Mouse (Mus musculus): ENCODE measurements around the gene Bcl7a. TPM values are rescaled to one million over a fixed set of nuclear protein-coding genes. Genes with fewer than 3 reads are reported as not detected.

Gene Bcl7a
- polyA plus RNA-seq, 1 experiment from 2014 or later, result 12.1 TPM

GRCm38 (mm10) chr5:123394957-123395881 is 51.6 kb downstream of the Bcl7a start:
- Histone ChIP-seq H3K4me3 (ENCODE audit: control insufficient read depth in 1 of 2, insufficient read depth in 1 of 2, low read depth in 1 of 2, low read length in 2 of 2) (peak overlapping the region; percentile 80 to 99), H3K36me3 (ENCODE audit: control insufficient read depth, insufficient read depth, low read length) (no peaks in the 10 kb centered on the region), H3K9ac (ENCODE audit: low read length) (peak overlapping the region; percentile 93), H3K4me1 (ENCODE audit: control insufficient read depth in 2 of 2, insufficient read depth in 2 of 2, low read length in 2 of 2) (peaks cover 24 to 37% of the 10 kb centered on the region in 2 experiments), H3K27ac (replicated peaks in 1 of 2; ENCODE audit: control insufficient read depth in 1 of 2, insufficient read depth in 1 of 2, low read depth in 2 of 2, low read length in 2 of 2) (peak overlapping the region; percentile 85 to 89), H3K9me3 (ENCODE audit: control insufficient read depth, low read length) (no peaks in the 10 kb centered on the region), H3K4me2 (ENCODE audit: low read length) (peak overlapping the region; percentile 87), H3K27me3 (ENCODE audit: control insufficient read depth, insufficient read depth, low read length) (no peaks in the 10 kb centered on the region)
- peak; percentile 28 for ATAC-seq (ENCODE audit: insufficient number of reproducible peaks, insufficient read depth, low FRiP score, low read depth)
- WGBS, result under 1% methylated on average over 60 of the region's 65 CpGs

- ATAC-seq (ENCODE audit: insufficient number of reproducible peaks, insufficient read depth, low FRiP score, low read depth), result no peak
- peak overlapping the region in 1 of 2 experiments; percentile 80; a peak in 1 of 4 replicates for H3K4me3 ChIP-seq (ENCODE audit: control insufficient read depth in 1 of 2, insufficient read depth in 1 of 2, low read depth in 1 of 2, low read length in 2 of 2)
- no peak overlapping the region for H3K27ac ChIP-seq (replicated peaks in 1 of 2; ENCODE audit: control insufficient read depth in 1 of 2, insufficient read depth in 1 of 2, low read depth in 2 of 2, low read length in 2 of 2)
- no peaks in the 10 kb centered on the region for H3K36me3 ChIP-seq (ENCODE audit: control insufficient read depth, insufficient read depth, low read length)
- no peaks in the 10 kb centered on the region for H3K27me3 ChIP-seq (ENCODE audit: control insufficient read depth, insufficient read depth, low read length)
- H3K9ac ChIP-seq (ENCODE audit: low read length), result peak overlapping the region; percentile 93; the same call in 1 of the 2 replicates
- 49% methylated on average over 8 of the region's 8 CpGs for WGBS
- peaks cover 17 to 37% of the 10 kb centered on the region in 2 experiments for H3K4me1 ChIP-seq (ENCODE audit: control insufficient read depth in 2 of 2, insufficient read depth in 2 of 2, low read length in 2 of 2)
- H3K4me2 ChIP-seq (ENCODE audit: low read length), result peak overlapping the region; percentile 87
- no peaks in the 10 kb centered on the region for H3K9me3 ChIP-seq (ENCODE audit: control insufficient read depth, low read length)
These were observed 53.3 kb downstream of the Bcl7a start for GRCm38 (mm10) chr5:123396901-123397464.

- Histone ChIP-seq H3K4me1 (ENCODE audit: control insufficient read depth in 2 of 2, insufficient read depth in 2 of 2, low read length in 2 of 2) (peaks cover 17 to 37% of the 10 kb centered on the region in 2 experiments), H3K9ac (ENCODE audit: low read length) (no peak overlapping the region), H3K4me2 (ENCODE audit: low read length) (peak overlapping the region; percentile 87), H3K9me3 (ENCODE audit: control insufficient read depth, low read length) (no peaks in the 10 kb centered on the region), H3K27me3 (ENCODE audit: control insufficient read depth, insufficient read depth, low read length) (no peaks in the 10 kb centered on the region), H3K4me3 (ENCODE audit: control insufficient read depth in 1 of 2, insufficient read depth in 1 of 2, low read depth in 1 of 2, low read length in 2 of 2) (no peak overlapping the region), H3K27ac (replicated peaks in 1 of 2; ENCODE audit: control insufficient read depth in 1 of 2, insufficient read depth in 1 of 2, low read depth in 2 of 2, low read length in 2 of 2) (no peak overlapping the region; a peak in 1 of 4 replicates), H3K36me3 (ENCODE audit: control insufficient read depth, insufficient read depth, low read length) (no peaks in the 10 kb centered on the region)
- WGBS, result 68% methylated on average over 11 of the region's 11 CpGs
- ATAC-seq (ENCODE audit: insufficient number of reproducible peaks, insufficient read depth, low FRiP score, low read depth), result no peak
These were observed 54.2 kb downstream of the Bcl7a start for GRCm38 (mm10) chr5:123397786-123398185.

GRCm38 (mm10) chr5:123398856-123399498 is 55.3 kb downstream of the Bcl7a start:
- Histone ChIP-seq H3K4me3 (ENCODE audit: control insufficient read depth in 1 of 2, insufficient read depth in 1 of 2, low read depth in 1 of 2, low read length in 2 of 2) (no peak overlapping the region), H3K4me2 (ENCODE audit: low read length) (no peak overlapping the region), H3K9me3 (ENCODE audit: control insufficient read depth, low read length) (no peaks in the 10 kb centered on the region), H3K27me3 (ENCODE audit: control insufficient read depth, insufficient read depth, low read length) (no peaks in the 10 kb centered on the region), H3K36me3 (ENCODE audit: control insufficient read depth, insufficient read depth, low read length) (no peaks in the 10 kb centered on the region), H3K9ac (ENCODE audit: low read length) (no peak overlapping the region), H3K27ac (replicated peaks in 1 of 2; ENCODE audit: control insufficient read depth in 1 of 2, insufficient read depth in 1 of 2, low read depth in 2 of 2, low read length in 2 of 2) (no peak overlapping the region), H3K4me1 (ENCODE audit: control insufficient read depth in 2 of 2, insufficient read depth in 2 of 2, low read length in 2 of 2) (peaks cover 13 to 29% of the 10 kb centered on the region in 2 experiments)
- ATAC-seq (ENCODE audit: insufficient number of reproducible peaks, insufficient read depth, low FRiP score, low read depth), result no peak
- WGBS, result 96% methylated on average over 4 of the region's 4 CpGs

DNA sequence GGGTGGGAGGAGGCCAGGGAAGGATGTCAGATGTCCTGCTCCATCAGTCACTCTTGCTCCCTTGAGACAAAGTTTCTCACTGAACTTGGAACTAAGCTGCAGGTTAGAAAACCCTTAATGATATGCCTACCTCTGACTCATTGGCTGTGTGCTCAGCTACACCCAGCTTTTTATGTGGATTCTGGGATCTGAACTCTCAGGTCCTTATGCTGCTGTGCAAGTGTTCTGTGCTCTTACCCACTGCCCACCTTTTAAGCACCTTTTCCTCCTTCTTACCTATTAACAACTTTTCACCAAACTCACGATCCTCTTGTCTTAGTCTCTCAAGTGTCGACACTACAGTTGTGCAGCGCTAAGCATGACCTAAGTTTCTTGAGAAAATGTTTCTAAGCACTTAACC is 60.8 kb downstream of the Bcl7a start:
- no peak overlapping the region for H3K27ac ChIP-seq (replicated peaks in 1 of 2; ENCODE audit: control insufficient read depth in 1 of 2, insufficient read depth in 1 of 2, low read depth in 2 of 2, low read length in 2 of 2)
- no peaks in the 10 kb centered on the region for H3K27me3 ChIP-seq (ENCODE audit: control insufficient read depth, insufficient read depth, low read length)
- no peak overlapping the region for H3K4me3 ChIP-seq (ENCODE audit: control insufficient read depth in 1 of 2, insufficient read depth in 1 of 2, low read depth in 1 of 2, low read length in 2 of 2)
- ATAC-seq (ENCODE audit: insufficient number of reproducible peaks, insufficient read depth, low FRiP score, low read depth), result no peak
- no peak overlapping the region for H3K4me2 ChIP-seq (ENCODE audit: low read length)
- H3K4me1 ChIP-seq (ENCODE audit: control insufficient read depth in 2 of 2, insufficient read depth in 2 of 2, low read length in 2 of 2), result peaks cover 2 to 8% of the 10 kb centered on the region in 2 experiments; a peak in 3 of 4 replicates
- 88% methylated on average over 3 of the region's 3 CpGs for WGBS
- H3K9ac ChIP-seq (ENCODE audit: low read length), result no peak overlapping the region
- no peaks in the 10 kb centered on the region for H3K9me3 ChIP-seq (ENCODE audit: control insufficient read depth, low read length)
- H3K36me3 ChIP-seq (ENCODE audit: control insufficient read depth, insufficient read depth, low read length), result no peaks in the 10 kb centered on the region

DNA sequence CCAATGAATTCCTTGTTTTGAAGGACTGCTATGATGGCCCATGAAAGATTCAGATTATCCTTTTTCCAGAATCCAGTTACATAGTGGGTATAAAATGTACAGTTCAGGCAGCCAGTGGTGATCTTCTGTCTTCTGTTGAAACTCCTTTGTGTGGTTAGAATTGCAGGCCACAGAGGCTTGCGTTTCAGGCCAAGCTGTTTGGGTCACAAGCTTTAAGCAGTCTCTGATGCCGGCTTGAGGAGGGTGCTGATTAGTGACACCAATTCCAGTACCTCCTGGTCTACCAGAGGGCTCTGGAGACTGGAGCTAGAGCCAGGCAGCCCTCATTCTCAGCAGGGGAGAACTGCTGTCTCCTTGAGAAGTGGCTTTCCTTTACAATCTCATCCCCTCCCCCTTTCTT is 63.3 kb downstream of the Bcl7a start:
- Histone ChIP-seq H3K27me3 (ENCODE audit: control insufficient read depth, insufficient read depth, low read length) (no peaks in the 10 kb centered on the region), H3K36me3 (ENCODE audit: control insufficient read depth, insufficient read depth, low read length) (no peaks in the 10 kb centered on the region), H3K27ac (replicated peaks in 1 of 2; ENCODE audit: control insufficient read depth in 1 of 2, insufficient read depth in 1 of 2, low read depth in 2 of 2, low read length in 2 of 2) (no peak overlapping the region), H3K4me2 (ENCODE audit: low read length) (no peak overlapping the region), H3K9me3 (ENCODE audit: control insufficient read depth, low read length) (peaks cover 3% of the 10 kb centered on the region; the same call in 1 of the 2 replicates), H3K4me1 (ENCODE audit: control insufficient read depth in 2 of 2, insufficient read depth in 2 of 2, low read length in 2 of 2) (peaks cover 2 to 8% of the 10 kb centered on the region in 2 experiments; a peak in 3 of 4 replicates), H3K9ac (ENCODE audit: low read length) (no peak overlapping the region), H3K4me3 (ENCODE audit: control insufficient read depth in 1 of 2, insufficient read depth in 1 of 2, low read depth in 1 of 2, low read length in 2 of 2) (no peak overlapping the region)
- 51% methylated on average over 2 of the region's 2 CpGs for WGBS
- no peak for ATAC-seq (ENCODE audit: insufficient number of reproducible peaks, insufficient read depth, low FRiP score, low read depth)

GRCm38 (mm10) chr5:123408176-123408575 is 64.5 kb downstream of the Bcl7a start:
- 43% methylated on average over 3 of the region's 3 CpGs for WGBS

More at GRCm38 (mm10) chr5:123408176-123408575, 64.5 kb downstream of the Bcl7a start:
- Histone ChIP-seq H3K4me2 (ENCODE audit: low read length) (no peak overlapping the region), H3K36me3 (ENCODE audit: control insufficient read depth, insufficient read depth, low read length) (no peaks in the 10 kb centered on the region), H3K4me1 (ENCODE audit: control insufficient read depth in 2 of 2, insufficient read depth in 2 of 2, low read length in 2 of 2) (peaks cover 2 to 8% of the 10 kb centered on the region in 2 experiments; a peak in 3 of 4 replicates), H3K27me3 (ENCODE audit: control insufficient read depth, insufficient read depth, low read length) (no peaks in the 10 kb centered on the region), H3K9me3 (ENCODE audit: control insufficient read depth, low read length) (peaks cover 3% of the 10 kb centered on the region; the same call in 1 of the 2 replicates), H3K27ac (replicated peaks in 1 of 2; ENCODE audit: control insufficient read depth in 1 of 2, insufficient read depth in 1 of 2, low read depth in 2 of 2, low read length in 2 of 2) (no peak overlapping the region), H3K4me3 (ENCODE audit: control insufficient read depth in 1 of 2, insufficient read depth in 1 of 2, low read depth in 1 of 2, low read length in 2 of 2) (no peak overlapping the region), H3K9ac (ENCODE audit: low read length) (no peak overlapping the region)
- ATAC-seq (ENCODE audit: insufficient number of reproducible peaks, insufficient read depth, low FRiP score, low read depth), result no peak
